Mouse (Mus musculus): ENCODE data around the gene Bola1. TPM values are rescaled to one million over a fixed set of nuclear protein-coding genes. Genes with fewer than 3 reads are reported as not detected.
"Not testable (repeated sequence)": the region's sequence is repeated elsewhere in the genome, so short reads cannot be mapped to it uniquely, and the experiment has no call there.

Gene Bola1
- polyA plus RNA-seq, 1 experiment from 2014 or later: 72.4 TPM

DNA sequence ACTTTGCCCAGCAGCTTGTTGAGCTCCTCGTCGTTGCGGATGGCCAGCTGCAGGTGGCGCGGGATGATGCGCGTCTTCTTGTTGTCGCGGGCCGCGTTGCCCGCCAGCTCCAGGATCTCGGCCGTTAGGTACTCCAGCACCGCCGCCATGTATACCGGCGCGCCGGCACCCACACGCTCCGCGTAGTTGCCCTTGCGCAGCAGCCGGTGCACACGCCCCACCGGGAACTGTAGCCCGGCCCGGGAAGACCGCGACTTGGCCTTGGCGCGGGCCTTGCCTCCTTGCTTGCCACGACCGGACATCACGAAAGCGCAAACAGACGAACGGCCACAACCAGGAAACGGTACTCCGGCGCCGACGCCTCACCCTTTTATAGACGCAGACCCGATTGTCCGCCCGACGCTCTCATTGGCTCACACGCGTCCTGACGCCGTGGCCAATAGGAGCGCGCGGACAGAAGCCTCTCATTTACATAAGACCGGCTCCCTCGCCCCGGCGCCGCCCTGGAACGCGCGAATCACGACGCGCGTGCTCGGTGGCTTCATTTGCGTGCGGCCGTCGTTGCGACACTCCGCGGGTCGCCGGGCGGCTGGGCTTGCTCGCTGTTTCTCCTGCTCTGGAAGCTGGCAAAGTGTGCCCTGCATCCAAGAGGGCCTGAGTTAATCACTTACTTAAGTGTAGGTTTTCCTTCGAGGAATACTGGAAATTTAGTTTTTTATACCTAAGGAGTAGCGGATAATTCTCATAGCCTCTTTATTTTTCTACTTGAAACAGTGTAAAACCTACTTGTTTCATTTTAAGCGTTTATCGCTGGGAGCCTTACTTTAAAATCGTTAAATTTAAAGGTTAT lies 20.7 kb upstream of the Bola1 start, which contains the start of gene Hist2h2aa2:
Gene Hist2h2aa2 (minus strand): TSS at position 328 of the 850 bp plus-strand sequence.
- ATAC-seq (ENCODE audit: low FRiP score): peak; percentile 92
- H3K4me2 ChIP-seq (replicated peaks): peak within 1 kb of the TSS; percentile 51
- 7% methylated on average over 17 of the region's 85 CpGs for WGBS

DNA sequence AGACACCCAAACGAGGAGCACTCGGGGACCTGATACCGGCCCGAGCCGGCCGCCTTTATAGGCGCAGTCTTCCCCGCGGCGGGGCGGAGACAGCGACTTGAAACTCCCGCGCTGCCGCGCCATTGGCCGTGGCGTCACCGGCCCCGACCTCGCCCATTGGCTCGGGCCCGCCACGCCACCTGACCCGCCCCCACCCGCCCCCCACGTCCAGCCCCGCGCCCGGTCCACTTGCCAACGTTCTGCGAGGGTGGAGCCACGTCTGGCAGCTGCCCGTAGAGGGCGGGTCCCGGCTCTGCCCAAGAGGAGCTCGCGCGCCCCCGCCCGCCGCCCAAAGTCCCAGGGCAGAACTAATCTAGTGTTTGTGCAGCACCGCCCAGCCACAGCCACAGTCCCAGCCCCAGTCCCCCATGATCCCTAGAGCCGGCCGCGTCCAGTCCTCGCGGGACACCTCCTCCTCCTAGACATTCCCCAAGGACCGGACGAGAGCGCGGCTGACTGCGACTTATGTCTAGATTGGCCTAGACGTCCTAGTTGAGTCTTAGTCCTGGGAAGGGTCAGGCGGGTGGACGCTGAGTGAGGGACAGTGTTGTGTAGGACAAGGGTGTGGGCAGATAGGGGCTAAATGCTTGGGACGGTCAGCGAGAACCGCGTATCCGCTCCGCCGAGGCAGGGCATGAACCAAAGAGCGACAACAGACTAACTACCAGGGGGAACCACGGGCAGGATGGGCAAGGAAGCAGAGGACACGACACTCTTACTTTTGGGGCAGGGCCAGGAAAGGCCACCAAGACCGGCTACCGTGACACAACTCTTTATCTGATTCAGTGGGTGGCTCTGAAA lies 19.7 kb upstream of the Bola1 start, which contains the start of gene Hist2h3c2:
Gene Hist2h3c2 (minus strand): TSS at position 174 of the 840 bp plus-strand sequence.
- Histone ChIP-seq H3K27ac (peak within 1 kb of the TSS; percentile 59; the same call in 1 of the 2 replicates), H3K4me3 (replicated peaks; ENCODE audit: low read length) (peak within 1 kb of the TSS; percentile 27), H3K4me2 (replicated peaks) (peak within 1 kb of the TSS; percentile 48), H3K9ac (peak within 1 kb of the TSS; percentile 49; the same call in 1 of the 2 replicates), H3K4me1 (replicated peaks; ENCODE audit: control insufficient read depth, insufficient read depth, low read length) (peaks cover 15% of the 10 kb centered on the region)
- 0% methylated on average over 10 of the region's 68 CpGs for WGBS
- not testable (repeated sequence) for H3K36me3 ChIP-seq (replicated peaks; ENCODE audit: control insufficient read depth, insufficient read depth); H3K9me3 ChIP-seq (ENCODE audit: control insufficient read depth, low read length); H3K27me3 ChIP-seq (ENCODE audit: control insufficient read depth, insufficient read depth, low read length); DNase-seq (ENCODE audit: low spot score)
- peak; percentile 91 for ATAC-seq (ENCODE audit: low FRiP score)

More for the DNA sequence above, 20.7 kb upstream of the Bola1 start, which contains the start of gene Hist2h2aa2:
- Histone ChIP-seq H3K4me1 (replicated peaks; ENCODE audit: control insufficient read depth, insufficient read depth, low read length) (peaks cover 22% of the 10 kb centered on the region), H3K4me3 (replicated peaks; ENCODE audit: low read length) (peak within 1 kb of the TSS; percentile 27), H3K27ac (peak within 1 kb of the TSS; percentile 80), H3K9ac (peak within 1 kb of the TSS; percentile 52)
- H3K9me3 ChIP-seq (ENCODE audit: control insufficient read depth, low read length); H3K36me3 ChIP-seq (replicated peaks; ENCODE audit: control insufficient read depth, insufficient read depth); H3K27me3 ChIP-seq (ENCODE audit: control insufficient read depth, insufficient read depth, low read length): not testable (repeated sequence)
- DNase-seq (ENCODE audit: low spot score): peak; percentile 67

GRCm38 (mm10) chr3:96237904-96238511 lies 18.5 kb upstream of the Bola1 start:
- no peaks in the 10 kb centered on the region for H3K36me3 ChIP-seq (replicated peaks; ENCODE audit: control insufficient read depth, insufficient read depth)
- H3K4me2 ChIP-seq (replicated peaks): peak overlapping the region; percentile 48
- ATAC-seq (ENCODE audit: low FRiP score) (no peak), DNase-seq (ENCODE audit: low spot score) (peak; percentile 47)
- peaks cover 12% of the 10 kb centered on the region for H3K4me1 ChIP-seq (replicated peaks; ENCODE audit: control insufficient read depth, insufficient read depth, low read length)
- peak overlapping the region; percentile 27 for H3K4me3 ChIP-seq (replicated peaks; ENCODE audit: low read length)
- WGBS: 0% methylated on average over 12 of the region's 12 CpGs
- H3K27me3 ChIP-seq (ENCODE audit: control insufficient read depth, insufficient read depth, low read length): no peaks in the 10 kb centered on the region
- H3K9ac ChIP-seq: peak overlapping the region; percentile 49; the same call in 1 of the 2 replicates
- no peaks in the 10 kb centered on the region for H3K9me3 ChIP-seq (ENCODE audit: control insufficient read depth, low read length)
- no peak overlapping the region for H3K27ac ChIP-seq

DNA sequence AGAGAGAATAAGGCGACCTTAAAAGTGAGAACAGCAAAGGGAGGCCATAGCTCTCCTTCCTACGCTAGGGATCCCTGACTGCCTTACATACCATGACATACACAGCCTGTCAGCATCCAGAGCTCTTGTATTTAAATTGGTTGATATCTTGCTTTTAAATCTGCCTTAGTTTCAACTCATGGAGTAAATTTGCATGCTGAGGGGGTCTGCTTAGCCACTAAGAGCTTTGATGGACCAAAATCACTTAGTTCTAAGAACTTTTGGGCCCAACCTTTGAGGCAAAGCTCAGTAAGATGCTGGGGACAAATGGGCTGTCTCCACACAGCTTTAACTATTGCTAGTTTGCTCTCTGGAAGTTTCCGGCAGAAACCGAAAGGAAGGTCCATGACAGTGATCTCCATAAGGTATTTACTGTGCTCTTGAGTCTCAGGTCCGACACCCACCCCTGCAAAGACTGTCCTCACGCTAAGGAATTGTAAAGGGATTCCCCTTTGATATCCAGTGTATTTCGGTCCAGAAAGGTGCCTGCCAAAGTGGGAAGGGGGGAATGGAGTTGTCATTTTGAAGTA lies 17.9 kb upstream of the Bola1 start:
- Histone ChIP-seq H3K4me1 (replicated peaks; ENCODE audit: control insufficient read depth, insufficient read depth, low read length) (peaks cover 12% of the 10 kb centered on the region), H3K9me3 (ENCODE audit: control insufficient read depth, low read length) (no peaks in the 10 kb centered on the region), H3K36me3 (replicated peaks; ENCODE audit: control insufficient read depth, insufficient read depth) (no peaks in the 10 kb centered on the region), H3K9ac (peak overlapping the region; percentile 49; the same call in 1 of the 2 replicates), H3K4me3 (replicated peaks; ENCODE audit: low read length) (peak overlapping the region; percentile 27), H3K27me3 (ENCODE audit: control insufficient read depth, insufficient read depth, low read length) (no peaks in the 10 kb centered on the region), H3K4me2 (replicated peaks) (peak overlapping the region; percentile 48), H3K27ac (no peak overlapping the region)
- 31% methylated on average over 7 of the region's 7 CpGs for WGBS
- DNase-seq (ENCODE audit: low spot score): no peak
- ATAC-seq (ENCODE audit: low FRiP score): no peak

GRCm38 (mm10) chr3:96236834-96237334 lies 17.4 kb upstream of the Bola1 start:
- H3K4me2 ChIP-seq (replicated peaks): peak overlapping the region; percentile 48
- no peak overlapping the region for H3K9ac ChIP-seq
- H3K9me3 ChIP-seq (ENCODE audit: control insufficient read depth, low read length): no peaks in the 10 kb centered on the region
- 85% methylated on average over 4 of the region's 4 CpGs for WGBS
- no peak for DNase-seq (ENCODE audit: low spot score)
- no peak overlapping the region for H3K4me3 ChIP-seq (replicated peaks; ENCODE audit: low read length)
- H3K36me3 ChIP-seq (replicated peaks; ENCODE audit: control insufficient read depth, insufficient read depth): no peaks in the 10 kb centered on the region
- no peaks in the 10 kb centered on the region for H3K27me3 ChIP-seq (ENCODE audit: control insufficient read depth, insufficient read depth, low read length)
- no peak overlapping the region for H3K27ac ChIP-seq
- peaks cover 12% of the 10 kb centered on the region for H3K4me1 ChIP-seq (replicated peaks; ENCODE audit: control insufficient read depth, insufficient read depth, low read length)
- ATAC-seq (ENCODE audit: low FRiP score): no peak

GRCm38 (mm10) chr3:96235836-96236235 lies 16.3 kb upstream of the Bola1 start:
- Histone ChIP-seq H3K27ac (no peak overlapping the region), H3K36me3 (replicated peaks; ENCODE audit: control insufficient read depth, insufficient read depth) (no peaks in the 10 kb centered on the region), H3K4me3 (replicated peaks; ENCODE audit: low read length) (no peak overlapping the region), H3K27me3 (ENCODE audit: control insufficient read depth, insufficient read depth, low read length) (no peaks in the 10 kb centered on the region), H3K4me1 (replicated peaks; ENCODE audit: control insufficient read depth, insufficient read depth, low read length) (peaks cover 11% of the 10 kb centered on the region), H3K9me3 (ENCODE audit: control insufficient read depth, low read length) (no peaks in the 10 kb centered on the region), H3K9ac (no peak overlapping the region), H3K4me2 (replicated peaks) (no peak overlapping the region)
- ATAC-seq (ENCODE audit: low FRiP score): no peak
- no peak for DNase-seq (ENCODE audit: low spot score)
- 78% methylated on average over 3 of the region's 3 CpGs for WGBS

GRCm38 (mm10) chr3:96234914-96235313 lies 15.4 kb upstream of the Bola1 start:
- 94% methylated on average over 2 of the region's 2 CpGs for WGBS
- H3K4me2 ChIP-seq (replicated peaks): no peak overlapping the region
- H3K9me3 ChIP-seq (ENCODE audit: control insufficient read depth, low read length): no peaks in the 10 kb centered on the region
- peaks cover 8% of the 10 kb centered on the region for H3K4me1 ChIP-seq (replicated peaks; ENCODE audit: control insufficient read depth, insufficient read depth, low read length)
- H3K4me3 ChIP-seq (replicated peaks; ENCODE audit: low read length): no peak overlapping the region
- H3K9ac ChIP-seq: no peak overlapping the region
- ATAC-seq (ENCODE audit: low FRiP score): no peak
- DNase-seq (ENCODE audit: low spot score): no peak
- no peak overlapping the region for H3K27ac ChIP-seq
- no peaks in the 10 kb centered on the region for H3K27me3 ChIP-seq (ENCODE audit: control insufficient read depth, insufficient read depth, low read length)
- no peaks in the 10 kb centered on the region for H3K36me3 ChIP-seq (replicated peaks; ENCODE audit: control insufficient read depth, insufficient read depth)

DNA sequence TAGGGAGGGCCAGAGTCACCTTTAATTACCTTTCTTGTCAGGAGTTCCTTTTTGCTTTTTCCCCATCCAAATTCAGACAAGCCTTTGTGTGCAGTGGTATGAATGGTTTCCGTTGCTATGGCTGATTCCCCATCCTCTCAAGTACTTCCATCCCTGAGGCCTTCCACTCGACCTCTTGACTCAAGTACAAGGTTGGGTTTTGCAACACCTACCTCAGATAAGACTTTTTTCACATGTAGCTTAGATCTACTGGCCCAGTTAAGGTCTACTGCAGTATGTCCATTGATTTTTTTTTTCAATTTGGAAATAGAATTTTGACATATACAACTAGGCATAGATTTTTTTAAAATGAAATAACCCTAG lies 12.2 kb upstream of the Bola1 start:
- WGBS: 65% methylated on average over 2 of the region's 2 CpGs
- Histone ChIP-seq H3K36me3 (replicated peaks; ENCODE audit: control insufficient read depth, insufficient read depth) (no peaks in the 10 kb centered on the region), H3K27me3 (ENCODE audit: control insufficient read depth, insufficient read depth, low read length) (no peaks in the 10 kb centered on the region), H3K9ac (no peak overlapping the region), H3K4me2 (replicated peaks) (no peak overlapping the region), H3K27ac (no peak overlapping the region), H3K4me3 (replicated peaks; ENCODE audit: low read length) (no peak overlapping the region), H3K4me1 (replicated peaks; ENCODE audit: control insufficient read depth, insufficient read depth, low read length) (no peaks in the 10 kb centered on the region), H3K9me3 (ENCODE audit: control insufficient read depth, low read length) (no peaks in the 10 kb centered on the region)
- no peak for DNase-seq (ENCODE audit: low spot score)
- no peak for ATAC-seq (ENCODE audit: low FRiP score)
